Mouse (Mus musculus) kidney, embryonic 15.5 days (tissue): ENCODE results near the gene Atp6v0a1. TPM values are rescaled to one million over a fixed set of nuclear protein-coding genes. Genes with fewer than 3 reads are reported as not detected.
"Not testable (repeated sequence)": the region's sequence is repeated elsewhere in the genome, so short reads cannot be mapped to it uniquely, and the experiment has no call there.

ENCODE experiments used
- ATAC-seq: fragments of 200-750 bp; cut with Nextera tagmentation; replicated peaks from 2 replicates; pipeline ENCODE4 v1.8.0; 2017; ENCODE audit warnings: moderate TSS enrichment; ENCODE audit not compliant: low FRiP score
- H3K27ac ChIP-seq: fragments of 300-500 bp; sonication (generic); 2 replicates; pipeline ENCODE4 v1.5.1; 2015; ENCODE audit warnings: mild to moderate bottlenecking, inconsistent platforms
- H3K27me3 ChIP-seq: fragments of 300-500 bp; sonication (generic); 2 replicates; pipeline ENCODE4 v1.6.1; 2015; ENCODE audit warnings: inconsistent platforms
- H3K36me3 ChIP-seq: fragments of 300-500 bp; sonication (generic); 2 replicates; pipeline ENCODE4 v1.6.1; 2015; ENCODE audit warnings: inconsistent platforms
- H3K4me1 ChIP-seq: fragments of 300-500 bp; sonication (generic); 2 replicates; pipeline ENCODE4 v1.6.1; 2015; ENCODE audit warnings: inconsistent platforms
- H3K4me2 ChIP-seq: fragments of 300-500 bp; sonication (generic); 2 replicates; pipeline ENCODE4 v1.6.1; 2015; ENCODE audit warnings: moderate library complexity, mild to moderate bottlenecking, inconsistent platforms
- H3K4me3 ChIP-seq: fragments of 300-500 bp; sonication (generic); replicated peaks from 2 replicates; pipeline ENCODE4 v1.5.1; 2015; ENCODE audit warnings: mild to moderate bottlenecking, inconsistent platforms
- H3K9ac ChIP-seq: fragments of 300-500 bp; sonication (generic); 2 replicates; pipeline ENCODE4 v1.6.1; 2015; ENCODE audit warnings: mild to moderate bottlenecking, inconsistent platforms
- H3K9me3 ChIP-seq: fragments of 300-500 bp; sonication (generic); replicated peaks from 2 replicates; pipeline ENCODE4 v1.6.1; 2016; ENCODE audit warnings: inconsistent platforms
- WGBS: fragments of 180-500 bp; shearing (Covaris S2); methylation state at CpG from one replicate; pipeline ENCODE4 v1.1.7; 2015; ENCODE audit warnings: mixed read lengths; 5-methylcytosine and 5-hydroxymethylcytosine counted together
- polyA plus RNA-seq: library from polyadenylated mRNA; unstranded; fragments of >200 nt; fragmentation: Nextera tagmentation; extraction: Ambion mirVana; gene quantifications from 2 replicates; pipeline ENCODE4 v1.2.1, GENCODE M21; 2015

The Atp6v0a1 gene
- polyA plus RNA-seq, 1 experiment from 2014 or later: 46.0 TPM

DNA sequence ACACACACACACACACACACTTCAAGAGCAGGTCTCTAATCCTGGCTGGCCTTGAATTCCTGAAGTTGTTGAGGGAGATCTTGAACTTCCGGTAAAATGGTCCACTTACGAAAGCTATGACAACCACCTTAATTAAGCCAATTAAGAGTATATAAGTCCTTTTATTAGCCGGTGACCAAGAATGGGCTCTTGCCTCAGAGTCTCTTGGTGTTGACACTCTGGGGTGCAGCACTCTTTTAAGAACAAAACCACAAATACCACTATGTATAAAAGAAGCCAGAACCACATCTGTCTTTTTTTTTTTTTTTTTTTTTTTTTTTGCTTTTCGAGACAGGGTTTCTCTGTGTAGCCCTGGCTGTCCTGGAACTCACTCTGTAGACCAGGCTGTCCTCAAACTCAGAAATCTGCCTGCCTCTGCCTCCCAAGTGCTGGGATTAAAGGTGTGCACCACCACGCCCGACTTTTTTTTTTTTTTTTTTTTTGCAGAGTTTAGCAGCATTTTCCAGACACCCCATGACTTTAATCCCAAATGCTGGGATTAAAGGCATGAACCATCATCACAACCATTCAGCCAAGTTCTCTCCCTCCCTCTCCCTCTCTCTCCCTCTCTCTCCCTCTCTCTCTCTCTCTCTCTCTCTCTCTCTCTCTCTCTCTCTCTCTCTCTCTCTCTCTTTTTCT is 7.2 kb upstream of the Atp6v0a1 start:
- H3K4me2 ChIP-seq, H3K9ac ChIP-seq, H3K4me3 ChIP-seq, H3K27ac ChIP-seq, H3K36me3 ChIP-seq, H3K9me3 ChIP-seq, ATAC-seq, H3K27me3 ChIP-seq, H3K4me1 ChIP-seq: not testable (repeated sequence)
- 79% methylated on average over 5 of the region's 6 CpGs for WGBS

DNA sequence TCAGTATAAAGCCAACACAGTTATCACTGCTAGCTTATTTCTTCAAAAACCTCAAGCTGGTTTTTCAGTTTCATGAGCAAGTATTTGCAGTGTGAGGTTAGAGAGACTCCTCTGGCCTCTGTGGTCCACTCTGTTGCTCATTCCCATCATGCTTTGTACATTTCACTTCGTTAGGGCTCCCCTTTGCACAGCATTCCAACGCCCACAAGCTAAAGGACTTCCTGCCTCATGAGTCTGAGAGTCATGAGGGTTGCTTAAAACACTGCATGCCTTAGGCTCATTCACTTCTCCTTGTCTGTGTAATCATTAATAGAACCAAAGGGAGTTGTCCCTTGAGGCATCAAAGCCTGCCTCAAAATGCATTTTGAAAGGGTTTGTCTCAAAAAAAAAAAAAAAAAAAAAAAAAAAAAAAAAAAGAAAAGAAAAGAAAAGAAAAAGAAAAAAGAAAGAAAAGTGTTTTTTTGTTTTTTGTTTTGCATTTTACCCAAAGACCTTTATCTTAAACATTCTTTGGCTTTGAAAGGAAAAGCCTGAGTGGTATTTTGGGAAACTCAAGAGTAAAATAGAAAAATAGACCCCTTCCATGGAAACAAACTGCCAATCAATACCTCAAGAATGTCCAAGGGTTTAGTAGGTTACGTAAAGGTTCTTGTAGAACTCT is 6.1 kb upstream of the Atp6v0a1 start:
- no peak overlapping the region for H3K4me2 ChIP-seq
- 42% methylated on average over 3 of the region's 3 CpGs for WGBS
- H3K9ac ChIP-seq: no peak overlapping the region
- H3K27ac ChIP-seq: peak overlapping the region; percentile 75; the same call in 1 of the 2 replicates
- peaks cover 8% of the 10 kb centered on the region; the same call in 1 of the 2 replicates for H3K27me3 ChIP-seq
- no peak overlapping the region for H3K4me3 ChIP-seq
- H3K36me3 ChIP-seq: no peaks in the 10 kb centered on the region
- peak; percentile 60; the same call in 1 of the 2 replicates for ATAC-seq
- no peaks in the 10 kb centered on the region for H3K9me3 ChIP-seq
- peaks cover 2% of the 10 kb centered on the region; the same call in 1 of the 2 replicates for H3K4me1 ChIP-seq

DNA sequence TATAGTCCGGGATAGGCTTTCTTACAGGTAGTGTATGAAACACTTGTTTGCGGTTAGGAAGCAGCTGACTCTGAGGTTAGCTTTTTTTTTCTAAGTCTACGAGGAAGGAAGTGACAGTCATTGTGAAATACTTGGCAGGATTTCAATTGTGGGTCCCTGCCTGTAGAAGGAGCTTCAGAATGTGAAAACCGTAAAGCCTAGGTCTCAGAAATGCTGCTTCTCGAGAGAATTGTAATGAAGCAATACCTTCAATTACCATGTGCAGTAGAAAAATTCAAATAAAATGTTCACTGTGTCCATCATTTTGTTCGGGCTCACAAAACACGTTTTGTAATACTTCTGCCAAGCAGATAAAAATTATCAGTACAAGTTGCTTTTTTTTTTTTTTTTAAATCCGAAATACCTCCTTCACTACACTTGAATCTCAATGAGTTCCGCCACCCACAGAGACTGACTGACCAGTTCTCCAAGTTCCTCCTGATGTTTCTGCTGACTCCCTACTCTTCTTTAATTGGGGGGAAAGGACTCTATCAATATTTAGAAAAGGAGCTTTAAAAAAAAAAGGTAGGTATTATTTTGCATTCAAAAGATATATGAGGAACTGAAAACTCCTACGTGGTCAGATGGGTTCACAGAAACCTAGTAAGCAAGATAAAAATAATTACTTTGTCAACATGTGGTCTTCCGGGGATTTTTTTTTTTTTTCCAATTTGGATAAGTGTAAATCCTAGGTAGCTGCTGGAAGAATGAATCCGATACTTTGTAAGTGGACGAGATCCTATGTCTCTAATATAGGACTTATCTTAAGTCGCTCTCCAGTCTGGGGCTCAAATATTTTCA is 826 bp upstream of the Atp6v0a1 start:
- H3K4me1 ChIP-seq: peaks cover 20% of the 10 kb centered on the region
- peaks cover 4% of the 10 kb centered on the region; the same call in 1 of the 2 replicates for H3K27me3 ChIP-seq
- H3K4me2 ChIP-seq: peak overlapping the region; percentile 72
- H3K4me3 ChIP-seq: peak overlapping the region; percentile 64
- WGBS: 48% methylated on average over 14 of the region's 14 CpGs
- H3K9ac ChIP-seq: 0 out of 2 replicates have a peak overlapping the region, but pooled peaks have one; percentile 12
- H3K9me3 ChIP-seq: no peaks in the 10 kb centered on the region
- H3K36me3 ChIP-seq: peaks cover 13% of the 10 kb centered on the region
- peak overlapping the region; percentile 77 for H3K27ac ChIP-seq
- no peak for ATAC-seq

DNA sequence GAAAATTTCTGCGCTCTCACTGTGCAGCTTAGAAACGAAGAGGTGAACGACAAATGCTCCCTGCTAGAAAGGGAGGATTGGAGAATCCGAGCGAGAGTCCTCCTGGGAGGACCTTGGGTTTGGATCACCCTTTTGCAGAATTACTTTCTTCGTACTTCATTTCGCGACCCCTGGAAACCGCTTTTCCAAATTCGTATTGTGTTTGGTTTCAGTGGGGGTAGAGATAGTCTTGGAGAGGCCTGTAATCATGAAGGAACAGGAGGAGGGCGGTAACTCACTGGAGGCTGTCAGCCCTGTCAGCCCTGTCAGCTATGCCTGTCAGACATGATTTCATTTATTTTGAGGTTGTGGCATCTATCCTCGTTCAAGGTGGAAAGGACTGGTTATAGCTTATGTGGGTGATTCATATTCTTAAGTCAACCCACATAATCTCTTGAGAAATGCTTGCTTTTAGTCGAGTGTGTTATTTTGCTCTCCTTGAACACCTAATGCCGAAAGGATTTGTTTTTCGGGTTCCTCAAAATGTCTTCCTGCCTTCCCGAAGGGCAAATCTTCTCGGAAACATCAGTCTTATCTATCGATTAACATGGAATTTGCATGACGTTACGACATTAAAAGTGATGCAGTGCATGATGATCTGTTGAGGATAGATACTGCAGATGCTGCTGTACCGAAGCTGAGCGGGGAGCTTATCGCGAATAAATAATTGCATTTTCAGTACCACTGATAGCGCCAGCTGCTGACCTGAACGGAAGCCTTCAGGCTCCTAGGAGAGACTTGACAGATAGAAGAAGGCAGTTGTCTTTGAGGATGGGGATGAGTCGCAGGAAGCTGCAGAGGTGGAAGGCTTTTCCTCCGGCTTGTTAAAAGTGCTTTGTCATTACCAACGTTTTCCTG is 884 bp downstream of the Atp6v0a1 start:
- peaks cover 28% of the 10 kb centered on the region for H3K36me3 ChIP-seq
- peak overlapping the region; percentile 64 for H3K4me3 ChIP-seq
- peak overlapping the region; percentile 77 for H3K27ac ChIP-seq
- no peaks in the 10 kb centered on the region for H3K9me3 ChIP-seq
- WGBS: 10% methylated on average over 29 of the region's 29 CpGs
- ATAC-seq: 0 out of 2 replicates have a peak, but pooled peaks have one; percentile 40
- H3K4me2 ChIP-seq: peak overlapping the region; percentile 72
- peaks cover 20% of the 10 kb centered on the region for H3K4me1 ChIP-seq
- peak overlapping the region; percentile 63 for H3K9ac ChIP-seq
- H3K27me3 ChIP-seq: peaks cover 4% of the 10 kb centered on the region; the same call in 1 of the 2 replicates

DNA sequence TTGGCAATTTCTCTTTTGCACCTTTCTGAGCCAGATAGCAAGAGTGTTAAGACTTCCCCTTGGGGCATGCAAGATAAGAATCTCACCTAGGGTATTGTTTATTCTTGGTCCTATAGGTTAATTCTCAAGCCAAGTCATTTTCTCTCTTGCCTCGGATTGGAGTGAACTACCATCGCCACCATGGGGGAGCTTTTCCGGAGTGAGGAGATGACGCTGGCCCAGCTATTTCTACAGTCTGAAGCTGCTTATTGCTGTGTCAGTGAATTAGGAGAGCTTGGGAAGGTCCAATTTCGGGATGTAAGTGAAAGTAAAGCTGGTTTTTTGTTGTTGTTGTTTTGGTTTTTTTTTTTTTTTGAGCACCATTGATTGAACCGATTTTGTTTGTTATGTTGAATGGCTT is 2.4 kb downstream of the Atp6v0a1 start:
- H3K9ac ChIP-seq: no peak overlapping the region
- peaks cover 29% of the 10 kb centered on the region for H3K36me3 ChIP-seq
- no peak overlapping the region for H3K4me2 ChIP-seq
- no peaks in the 10 kb centered on the region for H3K27me3 ChIP-seq
- peaks cover 20% of the 10 kb centered on the region for H3K4me1 ChIP-seq
- ATAC-seq: no peak
- no peaks in the 10 kb centered on the region for H3K9me3 ChIP-seq
- H3K27ac ChIP-seq: no peak overlapping the region
- H3K4me3 ChIP-seq: no peak overlapping the region
- 87% methylated on average over 6 of the region's 6 CpGs for WGBS

DNA sequence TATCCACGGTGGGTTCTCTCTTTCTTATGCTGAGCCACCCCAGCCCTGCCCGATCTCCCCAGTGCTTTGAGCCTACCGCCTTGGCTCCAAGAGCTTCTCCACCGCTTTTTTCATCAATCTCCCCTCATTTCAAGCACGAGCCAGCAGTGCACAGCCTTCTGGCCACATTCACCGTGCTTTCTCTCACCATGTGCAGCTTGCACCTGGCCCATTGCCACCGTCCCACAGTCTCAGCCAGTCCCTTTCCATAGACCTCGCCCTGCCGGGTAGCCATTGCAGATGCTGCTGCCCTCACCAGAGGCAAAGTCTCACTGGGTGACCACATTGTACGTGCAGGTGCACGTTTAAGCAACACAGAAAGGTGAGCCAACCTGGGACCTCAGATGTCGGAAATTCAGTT is 14.1 kb downstream of the Atp6v0a1 start:
- Histone ChIP-seq H3K27me3 (no peaks in the 10 kb centered on the region), H3K36me3 (peaks cover 78% of the 10 kb centered on the region), H3K4me2 (no peak overlapping the region), H3K9ac (no peak overlapping the region), H3K4me1 (no peaks in the 10 kb centered on the region), H3K27ac (no peak overlapping the region), H3K9me3 (no peaks in the 10 kb centered on the region), H3K4me3 (no peak overlapping the region)
- 89% methylated on average over 12 of the region's 12 CpGs for WGBS
- no peak for ATAC-seq

DNA sequence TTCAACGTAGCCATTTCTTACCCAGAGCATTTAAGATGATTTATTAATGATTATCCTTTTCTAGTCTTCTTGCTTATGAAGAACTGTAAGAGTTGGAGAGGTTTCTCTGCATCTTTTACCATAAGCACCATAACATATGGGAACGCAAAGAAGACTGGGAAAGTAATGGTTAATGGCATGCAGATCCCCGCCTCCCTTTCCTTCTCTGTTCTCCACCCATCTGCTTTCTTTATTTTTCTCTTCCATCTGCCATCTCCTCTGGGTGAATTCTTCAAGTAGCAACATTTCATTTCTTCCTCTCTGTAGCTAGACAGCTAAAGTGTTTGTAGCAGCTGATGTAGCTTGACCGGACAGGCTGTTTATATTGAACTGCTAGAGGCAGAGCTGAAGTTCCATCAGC is 14.7 kb downstream of the Atp6v0a1 start:
- no peak overlapping the region for H3K27ac ChIP-seq
- H3K4me2 ChIP-seq: no peak overlapping the region
- no peaks in the 10 kb centered on the region for H3K4me1 ChIP-seq
- H3K9me3 ChIP-seq: no peaks in the 10 kb centered on the region
- no peak for ATAC-seq
- H3K4me3 ChIP-seq: no peak overlapping the region
- no peaks in the 10 kb centered on the region for H3K27me3 ChIP-seq
- H3K9ac ChIP-seq: no peak overlapping the region
- 96% methylated on average over 4 of the region's 4 CpGs for WGBS
- H3K36me3 ChIP-seq: peaks cover 78% of the 10 kb centered on the region

DNA sequence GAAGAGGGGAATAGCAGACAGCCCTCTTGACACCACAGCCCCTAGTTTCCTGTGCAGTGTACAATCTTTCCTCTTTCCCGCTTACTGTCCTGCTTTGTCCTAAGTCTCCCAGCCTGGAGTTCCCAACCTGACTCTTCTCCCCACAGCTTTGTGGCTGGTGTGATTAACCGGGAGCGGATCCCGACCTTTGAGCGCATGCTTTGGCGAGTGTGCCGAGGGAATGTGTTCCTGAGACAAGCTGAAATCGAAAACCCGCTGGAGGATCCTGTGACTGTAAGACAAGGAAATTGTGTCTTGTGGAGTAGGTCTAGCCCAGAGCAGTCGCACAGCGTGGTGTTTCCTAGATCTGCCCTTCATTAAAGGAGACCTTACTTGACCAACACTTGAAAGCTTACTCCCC is 17.9 kb downstream of the Atp6v0a1 start:
- no peak overlapping the region for H3K9ac ChIP-seq
- 88% methylated on average over 11 of the region's 11 CpGs for WGBS
- no peak for ATAC-seq
- H3K9me3 ChIP-seq: no peaks in the 10 kb centered on the region
- H3K36me3 ChIP-seq: peaks cover 76% of the 10 kb centered on the region
- no peaks in the 10 kb centered on the region for H3K27me3 ChIP-seq
- no peak overlapping the region for H3K27ac ChIP-seq
- H3K4me2 ChIP-seq: no peak overlapping the region
- no peaks in the 10 kb centered on the region for H3K4me1 ChIP-seq
- no peak overlapping the region for H3K4me3 ChIP-seq

DNA sequence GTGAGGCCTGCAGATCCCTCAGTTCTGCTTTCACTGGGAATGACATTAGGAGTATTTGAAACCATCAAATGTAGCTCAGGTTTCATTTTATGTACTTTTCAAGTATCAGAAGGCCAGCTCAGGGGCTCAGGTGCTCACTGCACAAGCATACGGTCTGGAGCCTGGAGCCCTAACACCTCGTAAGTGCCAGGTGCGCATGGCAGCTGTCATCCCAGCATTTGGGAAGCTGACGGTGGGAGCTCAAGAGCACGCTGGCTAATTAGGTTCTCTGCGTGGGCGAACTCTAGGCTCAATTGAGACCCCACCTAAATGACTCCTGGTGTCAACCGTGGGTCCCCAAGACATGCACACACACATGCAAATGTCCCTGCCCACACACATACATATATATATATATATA is 20.1 kb downstream of the Atp6v0a1 start:
- Histone ChIP-seq H3K27ac (no peak overlapping the region), H3K27me3 (no peaks in the 10 kb centered on the region), H3K9ac (no peak overlapping the region), H3K4me1 (no peaks in the 10 kb centered on the region), H3K4me3 (no peak overlapping the region), H3K4me2 (no peak overlapping the region), H3K36me3 (peaks cover 82% of the 10 kb centered on the region), H3K9me3 (no peaks in the 10 kb centered on the region)
- WGBS: 88% methylated on average over 8 of the region's 8 CpGs
- no peak for ATAC-seq

DNA sequence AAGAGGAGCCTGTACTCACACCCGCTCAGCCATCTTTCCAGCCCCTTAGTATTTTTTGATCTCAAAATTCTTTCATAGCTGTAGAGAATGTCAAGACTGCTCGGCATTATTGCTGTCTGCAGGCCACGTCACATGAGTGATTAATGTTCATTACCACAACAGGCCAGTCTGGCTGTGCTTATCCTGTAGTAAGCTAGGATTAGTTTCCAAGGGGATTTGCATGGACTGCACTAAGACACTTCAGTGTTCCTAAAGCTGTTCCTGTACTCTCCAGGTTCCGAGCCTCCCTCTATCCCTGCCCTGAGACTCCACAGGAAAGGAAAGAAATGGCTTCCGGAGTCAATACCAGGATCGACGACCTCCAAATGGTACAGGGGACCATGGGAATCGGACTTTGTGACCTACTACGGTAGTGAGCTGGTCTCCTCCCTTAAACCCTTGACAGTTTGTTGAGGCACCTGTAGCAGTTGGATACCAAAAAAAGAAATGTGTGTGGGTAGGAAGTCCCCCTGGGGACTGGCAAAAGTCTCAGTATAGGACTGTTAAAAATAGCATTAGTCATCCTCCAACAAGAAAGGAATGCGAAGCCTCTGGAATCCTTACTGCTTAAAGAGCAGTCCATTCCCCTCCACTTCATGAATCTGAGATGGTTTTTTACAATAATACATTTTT is 21.0 kb downstream of the Atp6v0a1 start:
- Histone ChIP-seq H3K4me2 (no peak overlapping the region), H3K4me3 (no peak overlapping the region), H3K27ac (no peak overlapping the region), H3K4me1 (peaks cover 7% of the 10 kb centered on the region; the same call in 1 of the 2 replicates), H3K27me3 (no peaks in the 10 kb centered on the region), H3K9ac (no peak overlapping the region), H3K9me3 (no peaks in the 10 kb centered on the region), H3K36me3 (peaks cover 83% of the 10 kb centered on the region)
- WGBS: 75% methylated on average over 10 of the region's 10 CpGs
- no peak for ATAC-seq

DNA sequence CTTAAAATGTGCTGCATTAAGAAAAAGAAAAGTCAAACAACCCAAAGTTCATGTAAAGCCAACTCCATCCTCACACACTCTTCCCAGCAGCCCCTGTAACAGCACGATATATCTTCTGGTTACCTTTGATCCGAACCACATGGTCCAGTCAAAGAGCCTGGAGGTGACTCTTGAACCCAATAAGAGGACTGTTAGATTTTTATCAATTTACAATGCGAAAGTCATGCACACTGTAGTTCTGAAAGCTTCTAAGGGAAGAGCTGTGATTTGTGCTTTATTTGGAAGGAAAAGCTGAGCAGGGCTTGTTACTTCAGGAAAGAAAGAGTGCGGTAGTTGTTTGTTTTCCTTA is 21.5 kb downstream of the Atp6v0a1 start:
- peaks cover 80% of the 10 kb centered on the region for H3K36me3 ChIP-seq
- no peak overlapping the region for H3K4me2 ChIP-seq
- ATAC-seq: no peak
- H3K9me3 ChIP-seq: no peaks in the 10 kb centered on the region
- no peaks in the 10 kb centered on the region for H3K27me3 ChIP-seq
- H3K9ac ChIP-seq: no peak overlapping the region
- peaks cover 8% of the 10 kb centered on the region; the same call in 1 of the 2 replicates for H3K4me1 ChIP-seq
- no peak overlapping the region for H3K4me3 ChIP-seq
- H3K27ac ChIP-seq: no peak overlapping the region
- WGBS: 86% methylated on average over 4 of the region's 4 CpGs
